Mouse (Mus musculus) liver, embryonic 16.5 days (tissue): ENCODE data around the gene Ruvbl2. TPM values are rescaled to one million over a fixed set of nuclear protein-coding genes. Genes with fewer than 3 reads are reported as not detected.
A peak's percentile ranks its signal among the peaks of the same experiment; 100 is the strongest.
"Not testable (repeated sequence)": the region's sequence is repeated elsewhere in the genome, so short reads cannot be mapped to it uniquely, and the experiment has no call there.

Experiments used
- ATAC-seq: fragments of 200-750 bp; cut with Nextera tagmentation; 2 replicates; pipeline ENCODE4 v1.8.0; 2017; ENCODE audit warnings: low read depth, mild to moderate bottlenecking, moderate number of reproducible peaks, moderate library complexity
- H3K27ac ChIP-seq: fragments of 300-500 bp; sonication (generic); 2 replicates; pipeline ENCODE4 v1.5.1; 2014; ENCODE audit warnings: mild to moderate bottlenecking, low read length
- H3K27me3 ChIP-seq: fragments of 300-500 bp; sonication (generic); 2 replicates; pipeline ENCODE4 v1.6.1; 2014; ENCODE audit warnings: low read depth, low read length, mixed read lengths; ENCODE audit not compliant: control insufficient read depth, insufficient read depth
- H3K36me3 ChIP-seq: fragments of 300-500 bp; sonication (generic); 2 replicates; pipeline ENCODE4 v1.6.1; 2014; ENCODE audit warnings: mild to moderate bottlenecking; ENCODE audit not compliant: control insufficient read depth, insufficient read depth
- H3K4me1 ChIP-seq: fragments of 300-500 bp; sonication (generic); 2 replicates; pipeline ENCODE4 v1.6.1; 2014; ENCODE audit warnings: low read depth, low read length, mixed read lengths; ENCODE audit not compliant: control insufficient read depth
- H3K4me2 ChIP-seq: fragments of 300-500 bp; sonication (generic); 2 replicates; pipeline ENCODE4 v1.6.1; 2014; ENCODE audit warnings: low read depth, low read length, mixed read lengths
- H3K4me3 ChIP-seq: fragments of 300-500 bp; sonication (generic); 2 replicates; pipeline ENCODE4 v1.5.1; 2014; ENCODE audit warnings: low read depth, mild to moderate bottlenecking, low read length
- H3K9ac ChIP-seq: fragments of 300-500 bp; sonication (generic); 2 replicates; pipeline ENCODE4 v1.6.1; 2014; ENCODE audit warnings: low read depth, low read length
- H3K9me3 ChIP-seq: fragments of 300-500 bp; sonication (generic); replicated peaks from 2 replicates; pipeline ENCODE4 v1.6.1; 2016; ENCODE audit warnings: low read length; ENCODE audit not compliant: control insufficient read depth
- WGBS: fragments of 180-500 bp; shearing (Covaris S2); extraction: QIAGEN DNeasy Blood & Tissue Kit; methylation state at CpG from one replicate; pipeline ENCODE4 v1.1.7; 2014; ENCODE audit not compliant: insufficient replicate concordance; 5-methylcytosine and 5-hydroxymethylcytosine counted together
- polyA plus RNA-seq: library from polyadenylated mRNA; unstranded; fragments of >200 nt; fragmentation: Nextera tagmentation; extraction: Ambion mirVana; gene quantifications from 2 replicates; pipeline ENCODE4 v1.2.1, GENCODE M21; 2015

The Ruvbl2 gene
- 58.8 and 59.4 TPM in 2 replicates for polyA plus RNA-seq

GRCm38 (mm10) chr7:45437521-45438276 lies at the start of gene Ruvbl2:
TSS of gene Ruvbl2 (minus strand) at chr7:45438096.
- Histone ChIP-seq H3K27ac (no peak within 1 kb of the TSS), H3K36me3 (peaks cover 2% of the 10 kb centered on the region; the same call in 1 of the 2 replicates), H3K4me2 (no peak within 1 kb of the TSS; the same call in 1 of the 2 replicates), H3K4me3 (no peak within 1 kb of the TSS), H3K9me3 (no peaks in the 10 kb centered on the region), H3K27me3 (no peaks in the 10 kb centered on the region), H3K9ac (no peak within 1 kb of the TSS), H3K4me1 (peaks cover 27% of the 10 kb centered on the region)
- ATAC-seq, result no peak
- WGBS, result 41% methylated on average over 19 of the region's 19 CpGs

- H3K27ac ChIP-seq, result no peak within 1 kb of the TSS
- H3K9me3 ChIP-seq, result no peaks in the 10 kb centered on the region
- WGBS, result 76% methylated on average over 12 of the region's 12 CpGs
- no peaks in the 10 kb centered on the region for H3K36me3 ChIP-seq
- peaks cover 48% of the 10 kb centered on the region for H3K4me1 ChIP-seq
- H3K4me2 ChIP-seq, result no peak within 1 kb of the TSS
- no peak for ATAC-seq
- no peaks in the 10 kb centered on the region for H3K27me3 ChIP-seq
- no peak within 1 kb of the TSS for H3K9ac ChIP-seq
- no peak within 1 kb of the TSS for H3K4me3 ChIP-seq
Measured at GRCm38 (mm10) chr7:45486761-45487415, 49.0 kb upstream of the Ruvbl2 start, which contains the start of gene Gm45808. TSS of gene Gm45808 (minus strand) at chr7:45486811.

GRCm38 (mm10) chr7:45486158-45486557 lies 48.3 kb upstream of the Ruvbl2 start:
- Histone ChIP-seq H3K4me3 (no peak overlapping the region), H3K4me2 (no peak overlapping the region), H3K36me3 (no peaks in the 10 kb centered on the region), H3K9me3 (no peaks in the 10 kb centered on the region), H3K9ac (no peak overlapping the region), H3K4me1 (peaks cover 44% of the 10 kb centered on the region), H3K27me3 (no peaks in the 10 kb centered on the region), H3K27ac (no peak overlapping the region)
- WGBS, result 27% methylated on average over 7 of the region's 7 CpGs
- ATAC-seq, result no peak

GRCm38 (mm10) chr7:45484985-45485384 lies 47.1 kb upstream of the Ruvbl2 start:
- not testable (repeated sequence) for H3K4me3 ChIP-seq, H3K9me3 ChIP-seq, H3K27me3 ChIP-seq, H3K4me2 ChIP-seq, H3K36me3 ChIP-seq, H3K27ac ChIP-seq, H3K9ac ChIP-seq, ATAC-seq
- WGBS, result 76% methylated on average over 5 of the region's 5 CpGs
- H3K4me1 ChIP-seq, result peaks cover 33% of the 10 kb centered on the region

- no peak for ATAC-seq
- no peak overlapping the region for H3K4me2 ChIP-seq
- H3K9me3 ChIP-seq, result no peaks in the 10 kb centered on the region
- no peak overlapping the region for H3K4me3 ChIP-seq
- peaks cover 17% of the 10 kb centered on the region for H3K4me1 ChIP-seq
- H3K36me3 ChIP-seq, result no peaks in the 10 kb centered on the region
- H3K27me3 ChIP-seq, result no peaks in the 10 kb centered on the region
- H3K27ac ChIP-seq, result no peak overlapping the region
- 31% methylated on average over 1 of the region's 1 CpGs for WGBS
- no peak overlapping the region for H3K9ac ChIP-seq
Measured at GRCm38 (mm10) chr7:45482166-45482565, 44.3 kb upstream of the Ruvbl2 start.

GRCm38 (mm10) chr7:45481374-45481927 lies 43.6 kb upstream of the Ruvbl2 start, which contains the start of gene Tulp2:
TSS of gene Tulp2 (plus strand) at chr7:45481877.
- 40% methylated on average over 15 of the region's 15 CpGs for WGBS
- ATAC-seq, result peak; percentile 79
- Histone ChIP-seq H3K36me3 (no peaks in the 10 kb centered on the region), H3K4me1 (peaks cover 12% of the 10 kb centered on the region), H3K27ac (no peak within 1 kb of the TSS), H3K4me2 (no peak within 1 kb of the TSS), H3K27me3 (no peaks in the 10 kb centered on the region), H3K4me3 (no peak within 1 kb of the TSS), H3K9ac (no peak within 1 kb of the TSS), H3K9me3 (no peaks in the 10 kb centered on the region)

GRCm38 (mm10) chr7:45480310-45480709 lies 42.4 kb upstream of the Ruvbl2 start:
- H3K27ac ChIP-seq, H3K36me3 ChIP-seq, ATAC-seq, H3K9me3 ChIP-seq, H3K27me3 ChIP-seq, H3K4me3 ChIP-seq, H3K4me2 ChIP-seq, H3K9ac ChIP-seq: not testable (repeated sequence)
- H3K4me1 ChIP-seq, result peaks cover 15% of the 10 kb centered on the region
- WGBS, result 67% methylated on average over 3 of the region's 4 CpGs

- no peaks in the 10 kb centered on the region for H3K9me3 ChIP-seq
- H3K4me2 ChIP-seq, result no peak overlapping the region
- WGBS, result 90% methylated on average over 7 of the region's 7 CpGs
- ATAC-seq, result no peak
- no peaks in the 10 kb centered on the region for H3K27me3 ChIP-seq
- H3K4me1 ChIP-seq, result peaks cover 18% of the 10 kb centered on the region
- no peak overlapping the region for H3K27ac ChIP-seq
- no peak overlapping the region for H3K9ac ChIP-seq
- no peak overlapping the region for H3K4me3 ChIP-seq
- H3K36me3 ChIP-seq, result no peaks in the 10 kb centered on the region; the same call in 1 of the 2 replicates
Measured at GRCm38 (mm10) chr7:45478774-45479173, 40.9 kb upstream of the Ruvbl2 start.

GRCm38 (mm10) chr7:45477003-45477402 lies 39.1 kb upstream of the Ruvbl2 start:
- no peaks in the 10 kb centered on the region; the same call in 1 of the 2 replicates for H3K36me3 ChIP-seq
- H3K9me3 ChIP-seq, result no peaks in the 10 kb centered on the region
- no peaks in the 10 kb centered on the region for H3K27me3 ChIP-seq
- peak; percentile 31; the same call in 1 of the 2 replicates for ATAC-seq
- 12% methylated on average over 3 of the region's 3 CpGs for WGBS
- H3K4me1 ChIP-seq, result peaks cover 15% of the 10 kb centered on the region
- no peak overlapping the region for H3K9ac ChIP-seq
- H3K4me3 ChIP-seq, result no peak overlapping the region
- no peak overlapping the region for H3K4me2 ChIP-seq
- H3K27ac ChIP-seq, result no peak overlapping the region
